Mouse (Mus musculus): ENCODE measurements around the gene Mdga2. TPM values are rescaled to one million over a fixed set of nuclear protein-coding genes. Genes with fewer than 3 reads are reported as not detected.

The Mdga2 gene
- polyA plus RNA-seq, 2 experiments from 2014 or later: not detected

GRCm38 (mm10) chr12:66679558-66679957 lies 542.8 kb downstream of the Mdga2 start:
- ATAC-seq: no peak

- ATAC-seq: no peak
These were observed 573.5 kb downstream of the Mdga2 start for GRCm38 (mm10) chr12:66648605-66649552.

GRCm38 (mm10) chr12:66640408-66640807 lies 581.9 kb downstream of the Mdga2 start:
- ATAC-seq: no peak

- ATAC-seq: no peak
These were observed 602.4 kb downstream of the Mdga2 start for GRCm38 (mm10) chr12:66619944-66620343.

- ATAC-seq: no peak
These were observed 630.6 kb downstream of the Mdga2 start for GRCm38 (mm10) chr12:66591617-66592230.

GRCm38 (mm10) chr12:66565396-66565795 lies 657.0 kb downstream of the Mdga2 start:
- ATAC-seq: no peak

GRCm38 (mm10) chr12:66556846-66557245 lies 665.5 kb downstream of the Mdga2 start:
- no peak for ATAC-seq

- no peak for ATAC-seq
These were observed 666.0 kb downstream of the Mdga2 start for GRCm38 (mm10) chr12:66556178-66556820.

GRCm38 (mm10) chr12:66524973-66525372 lies 697.4 kb downstream of the Mdga2 start:
- ATAC-seq: no peak

- ATAC-seq: no peak
These were observed 723.1 kb downstream of the Mdga2 start for GRCm38 (mm10) chr12:66499258-66499657.

- no peak for ATAC-seq
These were observed 751.5 kb downstream of the Mdga2 start for GRCm38 (mm10) chr12:66470868-66471267.

GRCm38 (mm10) chr12:66470243-66470863 lies 752.0 kb downstream of the Mdga2 start:
- ATAC-seq: no peak

- no peak for ATAC-seq
These were observed 756.8 kb downstream of the Mdga2 start for GRCm38 (mm10) chr12:66465516-66465915.

- ATAC-seq: no peak
These were observed 779.0 kb downstream of the Mdga2 start for GRCm38 (mm10) chr12:66443340-66443739.
